Mouse (Mus musculus): Measurements from ENCODE around the gene Rab3gap1. TPM values are rescaled to one million over a fixed set of nuclear protein-coding genes. Genes with fewer than 3 reads are reported as not detected.

Rab3gap1 gene
- total RNA-seq, 2 experiments from 2014 or later, result 70.6 to 72.5 TPM

DNA sequence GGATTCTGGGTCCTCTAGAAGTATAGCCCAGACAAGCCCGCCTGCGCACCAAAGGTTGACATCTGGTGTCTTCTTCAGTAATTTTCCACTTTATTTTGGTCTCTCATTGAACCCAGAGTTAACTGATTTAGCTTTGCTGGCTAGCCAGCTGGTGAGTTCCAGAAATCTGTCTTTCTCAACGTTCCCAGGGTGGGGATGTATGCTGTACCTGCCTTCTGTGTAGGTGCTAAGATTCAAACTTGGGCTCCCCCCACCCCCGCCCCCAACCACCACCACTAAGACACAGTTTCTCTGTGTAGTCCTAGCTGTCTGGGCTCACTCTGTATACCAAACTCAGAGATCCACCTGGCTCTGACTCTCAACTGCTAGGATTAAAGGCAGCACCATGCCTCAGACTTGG is 105.5 kb downstream of the Rab3gap1 start:
- no peak overlapping the region for H3K4me3 ChIP-seq
- no peak for TF ChIP-seq CTCF (conservative IDR thresholded peaks at IDR 0.05)
- DNase-seq (ENCODE audit: low spot score in 2 of 2), result no peak
- peak overlapping the region; percentile 92 for H3K27ac ChIP-seq

DNA sequence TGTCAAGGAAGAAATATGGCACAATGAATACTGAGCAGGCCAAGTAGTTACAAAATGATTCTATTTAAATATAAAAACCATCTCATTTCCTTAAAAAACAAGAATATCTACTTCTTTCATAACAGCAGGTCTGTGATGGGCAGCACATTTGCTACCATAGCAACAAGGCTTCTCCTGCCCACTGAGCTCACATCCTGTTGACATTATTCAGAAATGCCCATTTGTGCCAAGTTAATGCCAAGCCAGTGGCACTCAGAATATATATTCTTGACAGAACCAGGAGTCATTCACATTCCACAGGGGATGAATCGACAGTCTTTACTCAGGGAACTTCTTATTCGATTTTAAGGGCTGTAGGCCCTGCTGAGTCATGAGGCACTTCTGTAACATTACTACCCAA is 107.1 kb downstream of the Rab3gap1 start:
- no peak for TF ChIP-seq CTCF (conservative IDR thresholded peaks at IDR 0.05)
- DNase-seq (ENCODE audit: low spot score in 2 of 2), result no peak
- Histone ChIP-seq H3K4me3 (no peak overlapping the region), H3K27ac (peak overlapping the region; percentile 92)

DNA sequence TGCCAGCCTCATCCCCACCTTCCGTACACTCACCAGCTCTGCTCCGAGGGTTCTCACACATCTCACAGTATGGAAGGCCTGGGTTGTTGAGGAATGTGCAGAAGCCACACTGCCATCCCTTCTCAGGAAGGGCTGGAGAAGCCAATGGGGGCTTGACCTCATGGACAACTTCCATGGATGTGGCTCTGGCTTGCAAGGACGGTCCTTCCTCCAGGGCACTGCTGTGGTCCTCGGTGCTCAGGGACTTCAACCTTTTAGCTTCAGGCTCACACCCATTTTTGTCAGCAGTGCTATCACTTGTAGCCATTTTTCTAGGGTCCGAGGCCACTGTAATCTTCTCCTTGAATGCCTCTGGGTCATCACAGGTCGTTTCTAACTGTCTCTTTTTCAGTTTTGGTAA is 107.5 kb downstream of the Rab3gap1 start:
- TF ChIP-seq CTCF (conservative IDR thresholded peaks at IDR 0.05), result no peak
- Histone ChIP-seq H3K4me3 (no peak overlapping the region), H3K27ac (peak overlapping the region; percentile 92)
- no peak for DNase-seq (ENCODE audit: low spot score in 2 of 2)

DNA sequence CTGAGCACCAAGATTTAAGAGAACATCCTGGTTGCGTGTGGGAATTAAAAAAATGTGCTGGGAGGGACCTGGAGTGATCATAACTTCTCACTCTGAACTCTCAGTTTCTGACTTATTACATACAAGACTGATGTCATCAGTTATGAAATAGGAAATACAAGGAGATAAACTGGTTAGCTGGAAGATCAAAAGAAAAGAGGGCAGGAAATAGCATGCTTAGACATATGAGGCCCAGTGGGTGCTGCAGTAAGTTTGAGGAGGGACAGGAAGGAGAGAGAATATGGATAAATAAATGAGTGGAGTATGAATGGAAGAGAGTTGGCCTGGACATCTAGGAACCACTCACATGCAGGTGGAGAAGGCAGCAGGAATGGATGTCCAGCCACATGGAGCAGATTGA is 109.6 kb downstream of the Rab3gap1 start:
- no peak for TF ChIP-seq CTCF (conservative IDR thresholded peaks at IDR 0.05)

DNA sequence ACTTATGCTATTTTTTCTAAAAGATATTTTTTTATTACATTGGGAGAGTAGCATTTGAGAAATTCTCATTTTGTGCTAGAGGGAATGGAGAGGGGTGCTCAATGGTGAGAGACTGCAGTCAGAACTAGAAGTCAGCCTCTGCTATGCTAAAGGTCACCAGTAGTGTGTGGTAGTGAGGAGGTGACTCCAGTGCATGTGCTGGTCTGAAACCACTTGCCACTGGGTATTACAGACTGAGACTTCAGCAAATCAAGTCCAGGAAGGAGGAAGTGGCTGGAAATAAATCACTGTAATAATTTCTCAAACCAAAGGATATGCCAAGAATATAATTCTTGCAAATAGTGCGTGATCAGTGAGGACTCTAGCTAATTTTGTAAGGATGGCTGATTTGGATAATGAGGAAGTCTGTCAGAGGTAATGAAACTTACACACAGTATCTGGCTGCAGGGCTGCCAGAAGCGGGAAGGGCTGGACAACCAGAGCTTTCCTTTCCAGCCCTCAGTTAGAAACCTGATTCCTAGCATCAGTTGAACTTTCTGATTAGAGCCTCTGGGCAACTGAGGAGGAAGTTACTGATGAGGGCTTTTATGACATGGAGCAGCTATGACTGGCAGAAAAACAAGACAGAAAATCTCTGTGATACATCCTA is 112.5 kb downstream of the Rab3gap1 start:
- TF ChIP-seq CTCF (conservative IDR thresholded peaks at IDR 0.05), result no peak; the same call in 1 of the 2 replicates
- DNase-seq (ENCODE audit: low spot score in 2 of 2), result no peak
- Histone ChIP-seq H3K27ac (no peak overlapping the region), H3K4me3 (no peak overlapping the region)

More for the DNA sequence above, 109.6 kb downstream of the Rab3gap1 start:
- Histone ChIP-seq H3K4me3 (no peak overlapping the region), H3K27ac (no peak overlapping the region)
- DNase-seq (ENCODE audit: low spot score in 2 of 2), result no peak

DNA sequence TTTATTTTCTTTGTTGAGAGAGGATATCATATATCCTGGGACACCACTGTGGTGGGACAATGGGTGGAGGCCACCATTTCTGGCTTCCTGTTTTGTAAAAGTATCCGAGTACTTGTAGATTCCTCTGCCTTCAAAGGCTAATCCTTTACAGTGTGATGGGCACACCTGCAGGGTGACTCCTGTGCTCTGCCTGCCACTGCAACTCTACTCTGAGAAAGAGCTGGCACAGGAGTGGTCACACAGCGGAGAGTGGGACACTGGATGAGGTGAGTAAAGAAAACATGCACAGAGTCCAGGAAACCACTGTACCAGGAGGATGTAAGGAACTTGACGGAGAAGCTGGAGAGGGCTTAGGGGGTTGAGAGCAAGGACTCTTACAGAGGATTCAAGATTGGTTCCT is 113.7 kb downstream of the Rab3gap1 start:
- Histone ChIP-seq H3K4me3 (no peak overlapping the region), H3K27ac (no peak overlapping the region)
- DNase-seq (ENCODE audit: low spot score in 2 of 2), result no peak
- TF ChIP-seq CTCF (conservative IDR thresholded peaks at IDR 0.05), result no peak

DNA sequence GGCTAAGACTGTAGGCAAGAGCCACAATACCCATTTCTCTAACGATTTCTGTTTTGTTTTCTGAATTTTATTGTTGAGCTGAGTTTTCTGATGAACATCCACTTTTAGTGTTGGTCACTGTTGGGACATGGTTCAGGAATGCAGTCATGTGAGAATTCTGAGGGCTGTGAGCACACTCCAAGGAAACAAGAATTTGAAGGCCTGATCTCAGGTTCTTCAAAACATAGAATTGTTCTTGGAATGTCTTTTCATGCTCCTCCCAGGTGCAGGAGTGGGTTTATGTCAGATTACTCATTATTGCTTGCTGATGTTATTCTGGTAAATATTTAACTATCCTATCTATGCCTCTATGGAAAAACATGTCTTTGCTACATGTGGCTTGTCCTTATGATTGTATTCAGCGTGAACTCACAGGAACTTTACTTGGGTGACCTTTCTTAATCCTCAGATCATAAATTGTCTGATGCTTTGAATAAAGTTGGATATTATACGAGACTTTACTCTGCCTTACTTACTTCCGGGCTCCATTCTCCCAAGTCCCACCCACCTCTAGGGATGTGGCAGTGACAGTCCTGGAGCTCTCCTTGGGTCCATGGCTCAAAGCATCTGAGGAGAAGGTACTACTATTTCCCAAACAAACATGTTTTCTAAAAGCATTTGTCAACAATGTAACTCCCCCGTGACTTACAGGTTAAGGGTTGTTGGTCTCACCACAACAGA is 114.9 kb downstream of the Rab3gap1 start:
- TF ChIP-seq CTCF (conservative IDR thresholded peaks at IDR 0.05), result no peak
- no peak for DNase-seq (ENCODE audit: low spot score in 2 of 2)
- no peak overlapping the region for H3K4me3 ChIP-seq
- H3K27ac ChIP-seq, result no peak overlapping the region

DNA sequence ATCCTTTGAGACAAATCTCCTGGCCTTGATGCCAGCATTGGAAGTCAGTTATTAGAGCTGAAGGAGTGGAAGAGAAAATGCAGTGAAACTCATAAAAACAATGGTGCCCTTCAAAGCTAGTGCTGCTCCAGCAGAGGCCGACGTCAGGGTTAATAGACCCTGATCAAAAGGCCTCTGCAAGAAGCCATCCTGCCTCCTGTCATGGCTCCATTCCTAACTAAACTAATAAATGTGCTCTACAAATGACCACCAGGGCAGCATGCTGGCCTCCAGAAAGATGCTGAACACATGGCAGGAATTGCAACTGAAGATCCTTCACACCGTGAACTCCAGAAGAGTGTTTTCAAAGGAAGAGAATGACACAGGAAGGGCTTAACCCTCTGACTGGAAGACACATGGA is 116.8 kb downstream of the Rab3gap1 start:
- H3K27ac ChIP-seq, result no peak overlapping the region
- H3K4me3 ChIP-seq, result no peak overlapping the region
- no peak for DNase-seq (ENCODE audit: low spot score in 2 of 2)
- no peak for TF ChIP-seq CTCF (conservative IDR thresholded peaks at IDR 0.05)

DNA sequence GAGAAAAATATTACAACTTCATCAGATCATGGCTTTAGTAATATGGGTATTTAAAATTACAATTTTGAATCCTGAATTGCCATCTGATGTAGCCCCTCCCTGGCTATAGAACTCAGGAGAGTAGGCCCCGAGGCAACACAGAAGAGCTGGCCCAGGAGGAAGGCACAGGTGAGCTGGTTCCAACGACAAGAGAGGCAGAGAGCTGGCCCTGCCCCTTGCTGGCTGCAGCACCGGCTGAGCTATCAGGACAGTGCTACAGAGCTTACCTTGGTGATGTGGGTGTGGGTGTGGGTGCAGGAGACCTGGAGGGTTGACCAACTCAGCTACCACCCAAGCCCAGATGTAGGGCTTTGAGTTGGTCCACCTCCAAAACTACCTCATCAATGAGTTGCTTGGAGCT is 119.7 kb downstream of the Rab3gap1 start:
- H3K27ac ChIP-seq, result no peak overlapping the region
- no peak for TF ChIP-seq CTCF (conservative IDR thresholded peaks at IDR 0.05)

DNA sequence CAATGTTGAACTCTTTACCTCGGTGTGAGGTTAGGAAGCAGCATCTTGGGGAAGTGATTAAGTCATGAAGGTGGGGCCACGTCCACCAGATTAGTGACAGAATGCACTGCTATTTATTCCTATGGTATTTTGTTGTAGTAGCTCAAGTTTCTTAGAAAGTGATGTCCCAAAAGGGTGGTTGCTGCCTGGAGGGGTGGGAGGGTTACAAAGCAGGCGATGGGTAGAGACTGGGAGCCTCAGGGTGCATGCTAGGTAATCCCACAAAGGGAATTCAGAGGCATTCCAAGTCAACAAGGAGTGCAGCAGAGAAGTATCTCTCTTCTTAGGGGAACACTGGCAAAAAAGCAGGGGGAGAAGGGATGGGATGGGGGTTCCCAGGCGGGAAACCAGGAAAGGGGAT is 120.8 kb downstream of the Rab3gap1 start:
- no peak for DNase-seq (ENCODE audit: low spot score in 2 of 2)
- no peak overlapping the region for H3K4me3 ChIP-seq
- TF ChIP-seq CTCF (conservative IDR thresholded peaks at IDR 0.05), result no peak
- peak overlapping the region; percentile 83; the same call in 1 of the 2 replicates for H3K27ac ChIP-seq

More for the DNA sequence above, 119.7 kb downstream of the Rab3gap1 start:
- no peak overlapping the region for H3K4me3 ChIP-seq
- DNase-seq (ENCODE audit: low spot score in 2 of 2), result no peak

DNA sequence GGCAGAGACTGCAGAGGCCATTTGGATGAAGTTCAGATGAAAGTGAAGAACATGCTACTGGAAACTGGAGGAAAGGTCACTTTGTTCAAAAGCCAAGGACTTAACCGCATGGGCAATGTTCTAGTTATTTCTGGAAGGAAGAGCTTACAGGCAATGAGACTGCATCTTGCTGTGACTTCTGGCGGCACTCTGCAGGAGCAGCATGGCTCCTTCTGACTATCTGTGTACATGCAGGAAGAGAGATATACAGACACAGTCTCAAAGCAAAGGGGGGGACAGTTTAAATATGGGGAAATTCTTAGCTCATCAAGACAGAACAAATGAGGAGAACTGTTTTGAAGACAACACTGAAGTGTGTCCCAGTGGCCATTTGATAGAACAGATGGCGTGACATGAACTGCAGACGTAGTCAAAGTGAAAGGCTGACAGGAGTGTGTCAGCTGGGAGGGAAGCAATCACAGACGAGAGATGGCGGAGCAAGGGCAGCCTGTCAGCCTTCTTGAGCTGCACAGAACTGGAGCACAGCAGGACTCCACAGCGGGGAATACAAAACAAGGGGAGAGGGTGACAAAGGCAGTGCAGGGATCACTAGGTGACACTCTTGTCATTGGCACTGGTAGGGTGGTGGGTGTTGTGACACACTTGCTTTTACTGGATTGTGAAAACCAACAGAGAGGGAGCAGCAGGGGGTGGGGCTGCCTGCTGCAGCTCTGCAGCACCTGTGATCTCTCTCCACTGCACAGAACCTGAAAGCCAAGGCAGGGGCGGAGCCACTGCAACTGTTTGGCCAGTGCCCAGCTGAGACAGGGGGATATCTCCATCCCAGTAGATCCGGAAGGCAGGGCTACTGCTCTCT is 121.5 kb downstream of the Rab3gap1 start:
- peak overlapping the region; percentile 83 for H3K27ac ChIP-seq
- DNase-seq (ENCODE audit: low spot score in 2 of 2), result peak in 1 of 2 experiments; percentile 35
- H3K4me3 ChIP-seq, result no peak overlapping the region
- 0 out of 2 replicates have a peak, but pooled peaks have one; percentile 5 for TF ChIP-seq CTCF (conservative IDR thresholded peaks at IDR 0.05)

Other genes starting within 250 kb of the Rab3gap1 start
- 1 to 10 TPM; 5.4 to 6.6 TPM for gene Tmem163, start 189.2 kb upstream of the Rab3gap1 start, total RNA-seq (2021)
- gene Acmsd, start 139.4 kb upstream of the Rab3gap1 start, total RNA-seq (2021), result not detected
- gene Ccnt2, start 94.6 kb upstream of the Rab3gap1 start, total RNA-seq (2021), result 10 to 100 TPM; 64.8 to 76.0 TPM
- gene Map3k19, start 13.7 kb upstream of the Rab3gap1 start, total RNA-seq (2021), result 1 to 10 TPM; 5.6 to 6.8 TPM
- gene Zranb3, start 234.3 kb downstream of the Rab3gap1 start, total RNA-seq (2021), result 1 to 10 TPM; 6.6 to 7.2 TPM
- 100 to 1,000 TPM; 239 to 263 TPM for gene R3hdm1, start 234.5 kb downstream of the Rab3gap1 start, total RNA-seq (2021)

Data from layer of hippocampus, adult 2 months (tissue).